Mouse (Mus musculus): Measurements from ENCODE around the gene Slamf6. TPM values are rescaled to one million over a fixed set of nuclear protein-coding genes. Genes with fewer than 3 reads are reported as not detected.

The Slamf6 gene
- polyA plus RNA-seq, 1 experiment from 2014 or later = 0.74 TPM

DNA sequence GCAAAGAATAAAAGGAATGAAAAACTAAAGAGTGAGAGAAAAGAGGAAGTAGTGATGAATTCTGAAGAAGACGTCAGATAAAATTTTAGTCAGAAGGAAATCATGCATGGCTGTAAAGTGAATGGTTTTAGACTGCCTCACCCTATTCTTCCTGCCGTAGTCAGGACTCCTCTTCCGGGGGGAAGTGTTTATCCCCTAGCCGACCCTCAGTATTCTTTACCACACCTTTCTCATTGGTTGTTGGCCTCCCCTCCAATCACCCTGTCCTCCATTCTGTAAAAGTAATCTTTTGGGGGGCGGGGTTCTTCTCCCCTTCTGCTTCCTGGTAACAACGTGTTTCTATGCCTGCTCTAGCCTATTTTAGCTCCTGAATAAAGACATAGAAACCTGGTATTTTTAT, 37.8 kb downstream of the Slamf6 start:
- Histone ChIP-seq H3K27me3 (replicated peaks; ENCODE audit: insufficient read depth, low read length) (no peaks in the 10 kb centered on the region), H3K36me3 (ENCODE audit: insufficient read depth, low read length) (no peaks in the 10 kb centered on the region), H3K4me1 (ENCODE audit: insufficient read depth, low read depth, low read length) (no peaks in the 10 kb centered on the region), H3K4me2 (replicated peaks; ENCODE audit: low read depth, low read length) (no peak overlapping the region), H3K4me3 (ENCODE audit: low read depth, low read length) (no peak overlapping the region), H3K9ac (replicated peaks; ENCODE audit: low read depth) (no peak overlapping the region), H3K9me3 (ENCODE audit: low read length) (no peaks in the 10 kb centered on the region), H3K27ac (ENCODE audit: low read length) (no peak overlapping the region)
- no peak for TF ChIP-seq CTCF (IDR thresholded peaks at IDR 0.05)
- TF ChIP-seq EP300 (IDR thresholded peaks at IDR 0.05) = no peak
- no peak for ATAC-seq
- WGBS = 67% methylated on average over 6 of the region's 6 CpGs
- DNase-seq (ENCODE audit: low spot score) = no peak

DNA sequence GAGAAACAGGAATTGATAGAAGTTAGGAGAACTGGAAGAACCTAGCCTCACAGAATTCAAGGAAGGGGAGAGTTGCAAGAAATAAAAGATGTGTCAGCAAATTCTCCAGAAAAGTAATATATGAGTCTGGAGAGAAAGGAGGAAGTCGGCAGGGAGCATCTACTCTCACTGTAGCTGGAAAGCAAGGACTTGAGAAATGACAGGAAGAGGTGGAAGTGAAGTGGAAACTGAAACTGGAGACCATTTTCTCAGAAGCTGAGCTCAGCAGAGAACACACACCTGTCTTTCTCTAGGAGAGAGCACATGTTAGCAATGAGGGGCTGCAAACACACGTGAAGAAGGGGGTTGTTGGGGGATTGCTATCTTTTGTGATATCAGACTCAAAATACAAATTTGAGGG, 40.1 kb downstream of the Slamf6 start:
- TF ChIP-seq EP300 (IDR thresholded peaks at IDR 0.05) = no peak
- TF ChIP-seq CTCF (IDR thresholded peaks at IDR 0.05) = no peak
- ATAC-seq (no peak), DNase-seq (ENCODE audit: low spot score) (peak; percentile 14)
- Histone ChIP-seq H3K27ac (ENCODE audit: low read length) (no peak overlapping the region), H3K4me3 (ENCODE audit: low read depth, low read length) (no peak overlapping the region), H3K4me1 (ENCODE audit: insufficient read depth, low read depth, low read length) (no peaks in the 10 kb centered on the region), H3K36me3 (ENCODE audit: insufficient read depth, low read length) (no peaks in the 10 kb centered on the region), H3K9me3 (ENCODE audit: low read length) (no peaks in the 10 kb centered on the region), H3K27me3 (replicated peaks; ENCODE audit: insufficient read depth, low read length) (no peaks in the 10 kb centered on the region), H3K9ac (replicated peaks; ENCODE audit: low read depth) (no peak overlapping the region), H3K4me2 (replicated peaks; ENCODE audit: low read depth, low read length) (no peak overlapping the region)
- WGBS = 54% methylated on average over 2 of the region's 2 CpGs

DNA sequence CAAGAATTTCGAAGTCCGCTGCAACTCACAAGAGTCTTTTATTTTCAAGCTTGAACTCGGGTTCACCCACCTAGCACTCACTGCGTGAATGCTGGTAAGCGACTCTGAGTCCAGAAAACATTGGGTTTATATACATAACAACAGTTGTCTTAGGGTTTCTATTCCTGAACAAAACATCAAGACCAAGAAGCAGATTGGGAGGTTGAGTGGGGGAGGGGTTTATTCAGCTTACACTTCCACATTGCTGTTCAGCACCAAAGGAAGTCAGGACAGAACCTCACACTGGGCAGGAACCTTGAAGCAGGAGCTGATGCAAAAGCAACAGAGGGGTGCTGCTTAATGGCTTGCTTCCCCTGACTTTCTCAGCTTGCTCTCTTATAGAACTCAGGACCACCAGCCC, 43.4 kb downstream of the Slamf6 start:
- Histone ChIP-seq H3K36me3 (ENCODE audit: insufficient read depth, low read length) (no peaks in the 10 kb centered on the region), H3K4me2 (replicated peaks; ENCODE audit: low read depth, low read length) (no peak overlapping the region), H3K27ac (ENCODE audit: low read length) (no peak overlapping the region), H3K4me3 (ENCODE audit: low read depth, low read length) (no peak overlapping the region), H3K27me3 (replicated peaks; ENCODE audit: insufficient read depth, low read length) (no peaks in the 10 kb centered on the region), H3K9me3 (ENCODE audit: low read length) (no peaks in the 10 kb centered on the region), H3K4me1 (ENCODE audit: insufficient read depth, low read depth, low read length) (no peaks in the 10 kb centered on the region), H3K9ac (replicated peaks; ENCODE audit: low read depth) (no peak overlapping the region)
- DNase-seq (ENCODE audit: low spot score) (no peak), ATAC-seq (no peak)
- 88% methylated on average over 5 of the region's 5 CpGs for WGBS
- no peak for TF ChIP-seq CTCF (IDR thresholded peaks at IDR 0.05)
- TF ChIP-seq EP300 (IDR thresholded peaks at IDR 0.05) = no peak

DNA sequence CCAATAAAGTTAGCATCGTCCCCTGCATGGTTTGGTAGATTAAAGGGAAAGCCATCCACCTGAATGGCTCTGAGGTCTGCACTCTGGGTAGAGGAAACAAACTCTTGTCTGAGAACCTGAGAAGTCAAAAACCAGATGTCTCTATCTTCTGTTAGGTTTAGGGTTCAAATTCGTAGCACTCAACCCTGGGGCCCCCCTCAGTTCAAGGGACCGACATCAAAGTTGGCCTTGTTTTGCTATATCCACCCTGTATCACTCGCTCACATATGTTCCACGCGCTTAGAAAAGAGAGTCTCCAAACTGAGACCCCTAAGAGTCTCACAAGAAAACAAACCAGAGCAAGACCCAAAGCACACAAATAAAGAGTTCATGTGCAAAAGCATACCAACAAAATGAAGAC, 44.4 kb downstream of the Slamf6 start:
- ATAC-seq (no peak), DNase-seq (ENCODE audit: low spot score) (no peak)
- Histone ChIP-seq H3K9me3 (ENCODE audit: low read length) (no peaks in the 10 kb centered on the region), H3K4me1 (ENCODE audit: insufficient read depth, low read depth, low read length) (no peaks in the 10 kb centered on the region), H3K27me3 (replicated peaks; ENCODE audit: insufficient read depth, low read length) (no peaks in the 10 kb centered on the region), H3K27ac (ENCODE audit: low read length) (no peak overlapping the region), H3K9ac (replicated peaks; ENCODE audit: low read depth) (no peak overlapping the region), H3K36me3 (ENCODE audit: insufficient read depth, low read length) (no peaks in the 10 kb centered on the region), H3K4me3 (ENCODE audit: low read depth, low read length) (no peak overlapping the region), H3K4me2 (replicated peaks; ENCODE audit: low read depth, low read length) (no peak overlapping the region)
- TF ChIP-seq CTCF (IDR thresholded peaks at IDR 0.05) (no peak), EP300 (IDR thresholded peaks at IDR 0.05) (no peak)
- WGBS = 62% methylated on average over 6 of the region's 6 CpGs

DNA sequence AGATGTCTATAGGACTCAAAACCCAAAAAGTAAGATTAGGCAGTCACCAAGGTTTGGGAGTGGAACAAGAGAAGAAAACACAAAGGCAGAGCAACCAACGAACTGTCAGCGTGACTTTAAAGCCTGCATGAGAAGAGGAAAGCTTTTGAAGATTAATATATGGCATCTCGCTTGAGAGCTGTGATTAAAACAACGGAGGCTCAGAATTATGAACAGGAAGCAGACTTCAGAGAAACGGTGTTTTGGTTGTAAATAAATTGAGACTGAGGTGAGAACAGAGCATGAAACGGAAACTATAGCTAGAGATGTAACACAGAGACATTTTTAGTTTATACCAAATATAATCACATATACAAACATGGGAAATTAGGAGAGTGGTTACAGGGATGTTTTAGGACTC, 46.3 kb downstream of the Slamf6 start:
- Histone ChIP-seq H3K4me1 (ENCODE audit: insufficient read depth, low read depth, low read length) (no peaks in the 10 kb centered on the region), H3K27me3 (replicated peaks; ENCODE audit: insufficient read depth, low read length) (no peaks in the 10 kb centered on the region), H3K4me2 (replicated peaks; ENCODE audit: low read depth, low read length) (no peak overlapping the region), H3K27ac (ENCODE audit: low read length) (no peak overlapping the region), H3K9me3 (ENCODE audit: low read length) (no peaks in the 10 kb centered on the region), H3K4me3 (ENCODE audit: low read depth, low read length) (no peak overlapping the region), H3K36me3 (ENCODE audit: insufficient read depth, low read length) (no peaks in the 10 kb centered on the region), H3K9ac (replicated peaks; ENCODE audit: low read depth) (no peak overlapping the region)
- no peak for DNase-seq (ENCODE audit: low spot score)
- TF ChIP-seq CTCF (IDR thresholded peaks at IDR 0.05) (no peak), EP300 (IDR thresholded peaks at IDR 0.05) (no peak)
- no peak for ATAC-seq
- 52% methylated on average over 6 of the region's 6 CpGs for WGBS

DNA sequence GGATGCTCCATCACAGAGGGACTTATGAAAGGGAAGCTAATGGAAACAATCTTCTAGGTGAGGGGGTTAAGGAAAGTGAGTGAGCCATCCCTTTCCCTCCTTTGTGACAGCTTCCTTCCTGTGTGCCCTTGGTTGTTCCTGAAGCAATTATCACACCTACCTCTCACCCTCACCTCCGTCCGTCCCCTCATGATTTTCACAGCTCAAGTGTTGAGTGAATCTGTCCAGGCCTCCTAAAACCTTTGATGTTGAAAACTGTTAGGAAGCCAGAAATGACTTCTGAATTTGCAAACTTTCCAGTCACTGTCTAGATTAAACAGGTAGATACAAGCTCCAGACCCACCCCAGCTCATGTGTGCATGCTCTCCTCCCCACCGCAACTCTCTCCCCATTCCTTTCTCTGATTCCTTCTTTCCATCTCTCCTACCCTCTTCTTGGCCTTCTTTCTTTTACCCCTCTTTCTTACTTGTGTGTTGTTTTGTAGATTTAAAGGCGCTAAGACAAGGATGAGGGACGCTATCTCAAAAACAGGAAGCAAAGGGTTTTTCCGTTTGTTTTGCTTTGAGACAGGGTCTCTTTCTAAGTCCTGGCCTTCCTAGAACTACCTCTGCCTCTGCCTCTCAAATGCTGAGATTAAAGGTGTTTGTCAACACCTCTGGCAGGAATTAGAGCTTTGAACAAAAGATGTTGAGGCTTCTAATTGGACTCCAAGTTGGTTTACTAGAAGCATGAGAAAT, 48.9 kb downstream of the Slamf6 start:
- Histone ChIP-seq H3K27ac (ENCODE audit: low read length) (no peak overlapping the region), H3K9me3 (ENCODE audit: low read length) (no peaks in the 10 kb centered on the region), H3K36me3 (ENCODE audit: insufficient read depth, low read length) (no peaks in the 10 kb centered on the region), H3K4me3 (ENCODE audit: low read depth, low read length) (no peak overlapping the region), H3K9ac (replicated peaks; ENCODE audit: low read depth) (no peak overlapping the region), H3K27me3 (replicated peaks; ENCODE audit: insufficient read depth, low read length) (no peaks in the 10 kb centered on the region), H3K4me2 (replicated peaks; ENCODE audit: low read depth, low read length) (no peak overlapping the region), H3K4me1 (ENCODE audit: insufficient read depth, low read depth, low read length) (no peaks in the 10 kb centered on the region)
- ATAC-seq (no peak), DNase-seq (ENCODE audit: low spot score) (no peak)
- WGBS = 56% methylated on average over 6 of the region's 6 CpGs
- TF ChIP-seq CTCF (IDR thresholded peaks at IDR 0.05) = no peak
- no peak for TF ChIP-seq EP300 (IDR thresholded peaks at IDR 0.05)

DNA sequence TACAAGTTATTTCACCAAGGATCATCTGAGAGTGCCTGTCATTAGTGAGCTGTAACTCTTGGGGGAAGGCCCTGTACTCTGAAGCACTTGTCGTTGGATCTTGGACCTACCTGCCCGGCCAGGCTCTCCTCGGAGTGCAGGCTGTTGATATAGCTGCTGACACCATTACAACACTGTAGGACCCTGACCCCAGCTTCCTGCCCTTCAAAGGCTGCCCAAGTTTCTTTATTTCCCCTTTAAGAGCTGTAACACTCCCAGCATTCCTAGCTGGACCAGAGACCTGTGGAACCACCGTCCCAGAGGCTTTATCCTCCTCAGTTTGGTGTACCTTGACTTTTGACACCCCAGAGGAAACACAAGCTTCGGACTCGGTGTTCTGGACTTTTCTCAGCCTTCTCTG, 51.9 kb downstream of the Slamf6 start:
- no peak overlapping the region for H3K4me2 ChIP-seq (replicated peaks; ENCODE audit: low read depth, low read length)
- DNase-seq (ENCODE audit: low spot score) = no peak
- H3K27me3 ChIP-seq (replicated peaks; ENCODE audit: insufficient read depth, low read length) = no peaks in the 10 kb centered on the region
- no peaks in the 10 kb centered on the region for H3K36me3 ChIP-seq (ENCODE audit: insufficient read depth, low read length)
- H3K9ac ChIP-seq (replicated peaks; ENCODE audit: low read depth) = no peak overlapping the region
- no peak for ATAC-seq
- no peaks in the 10 kb centered on the region for H3K9me3 ChIP-seq (ENCODE audit: low read length)
- H3K27ac ChIP-seq (ENCODE audit: low read length) = no peak overlapping the region
- no peaks in the 10 kb centered on the region for H3K4me1 ChIP-seq (ENCODE audit: insufficient read depth, low read depth, low read length)
- H3K4me3 ChIP-seq (ENCODE audit: low read depth, low read length) = no peak overlapping the region
- WGBS = 79% methylated on average over 6 of the region's 6 CpGs
- TF ChIP-seq EP300 (IDR thresholded peaks at IDR 0.05) (no peak), CTCF (IDR thresholded peaks at IDR 0.05) (no peak)
